Mouse (Mus musculus) CD8-positive naive resting alpha-beta T cell, adult 2 months (primary cell): ENCODE data around the gene Mybpc3.

Source experiments
- DNase-seq, 2 experiments: peaks; one replicate each; pipeline ENCODE4 v3.0.0; 2022; ENCODE audit warnings: low read depth in 2 of 2, low spot score in 2 of 2

The Mybpc3 gene

GRCm38 (mm10) chr2:91119551-91119950 lies 1.6 kb downstream of the Mybpc3 start:
- no peak for DNase-seq

- DNase-seq = no peak
Observed at GRCm38 (mm10) chr2:91120261-91120671, 2.3 kb downstream of the Mybpc3 start.

- no peak for DNase-seq
Observed at GRCm38 (mm10) chr2:91121011-91121410, 3.1 kb downstream of the Mybpc3 start.

DNA sequence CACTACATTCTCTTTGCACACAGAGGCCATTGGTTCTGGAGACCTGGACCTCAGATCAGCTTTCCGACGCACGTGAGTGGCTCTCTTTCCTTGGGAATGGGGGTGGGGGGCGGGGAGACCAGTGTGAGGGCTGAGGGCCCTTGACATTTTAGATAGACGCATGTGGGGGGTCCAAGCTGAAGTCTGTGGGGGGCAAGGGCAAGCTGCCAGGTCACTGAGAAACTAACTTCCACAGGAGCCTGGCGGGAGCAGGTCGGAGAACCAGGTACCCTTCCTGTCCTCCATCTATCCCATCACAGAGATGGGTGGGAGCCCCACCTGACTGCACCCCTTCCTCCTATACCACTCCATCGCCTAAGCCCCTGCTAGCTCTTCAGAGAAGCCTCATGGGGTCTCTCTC lies 3.6 kb downstream of the Mybpc3 start:
- no peak for DNase-seq

DNA sequence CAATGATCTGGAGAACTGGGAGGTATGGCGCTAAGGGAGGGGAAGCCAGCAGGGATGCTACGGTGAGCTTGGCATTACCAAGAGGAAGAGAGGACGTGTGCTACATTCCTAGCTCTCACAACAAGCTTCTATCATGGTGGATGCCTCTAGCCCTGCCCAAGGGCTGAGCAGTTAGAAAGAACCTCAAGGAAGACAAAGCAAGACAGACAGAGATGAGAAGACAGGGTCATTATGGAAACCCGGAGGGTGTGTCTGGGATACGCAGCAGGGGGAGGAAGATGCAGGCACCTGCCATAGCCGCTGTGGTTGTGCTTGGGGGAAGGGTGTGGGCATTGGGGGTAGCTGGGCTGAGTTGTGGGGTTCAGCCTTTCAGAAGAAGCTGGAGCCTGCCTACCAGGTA lies 5.6 kb downstream of the Mybpc3 start:
- DNase-seq = no peak

DNA sequence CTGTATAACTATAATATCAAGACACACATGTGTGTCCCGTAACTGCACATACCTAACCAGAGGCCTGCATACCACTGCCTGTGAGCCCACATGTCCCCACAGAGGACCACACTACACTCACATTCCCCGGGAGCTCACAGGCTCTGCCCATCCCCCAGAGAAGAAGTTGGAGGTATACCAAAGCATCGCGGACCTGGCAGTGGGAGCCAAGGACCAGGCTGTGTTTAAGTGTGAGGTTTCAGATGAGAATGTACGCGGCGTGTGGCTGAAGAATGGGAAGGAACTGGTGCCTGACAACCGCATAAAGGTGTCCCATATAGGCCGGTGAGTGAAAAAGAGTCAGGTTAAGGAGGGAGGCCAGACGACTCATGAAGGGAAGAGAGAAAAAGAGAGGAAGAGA lies 7.2 kb downstream of the Mybpc3 start:
- DNase-seq = no peak

GRCm38 (mm10) chr2:91128761-91129160 lies 10.8 kb downstream of the Mybpc3 start:
- DNase-seq = no peak

- no peak for DNase-seq
Observed at GRCm38 (mm10) chr2:91130126-91130525, 12.2 kb downstream of the Mybpc3 start.

DNA sequence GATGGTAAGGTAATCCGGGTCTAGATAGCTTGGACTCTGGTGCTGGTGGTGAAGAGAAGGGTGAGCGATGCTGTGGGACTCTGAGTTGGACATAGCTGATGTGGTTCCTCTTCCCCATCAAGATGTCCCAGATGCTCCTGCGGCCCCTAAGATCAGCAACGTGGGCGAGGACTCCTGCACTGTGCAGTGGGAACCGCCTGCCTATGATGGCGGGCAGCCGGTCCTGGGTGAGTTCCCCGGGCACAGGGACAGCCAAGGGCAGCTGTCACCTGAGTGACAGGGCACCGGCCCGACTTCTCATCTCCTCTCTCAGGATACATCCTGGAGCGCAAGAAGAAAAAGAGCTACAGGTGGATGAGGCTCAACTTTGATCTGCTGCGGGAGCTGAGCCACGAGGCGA lies 13.3 kb downstream of the Mybpc3 start:
- DNase-seq = no peak

DNA sequence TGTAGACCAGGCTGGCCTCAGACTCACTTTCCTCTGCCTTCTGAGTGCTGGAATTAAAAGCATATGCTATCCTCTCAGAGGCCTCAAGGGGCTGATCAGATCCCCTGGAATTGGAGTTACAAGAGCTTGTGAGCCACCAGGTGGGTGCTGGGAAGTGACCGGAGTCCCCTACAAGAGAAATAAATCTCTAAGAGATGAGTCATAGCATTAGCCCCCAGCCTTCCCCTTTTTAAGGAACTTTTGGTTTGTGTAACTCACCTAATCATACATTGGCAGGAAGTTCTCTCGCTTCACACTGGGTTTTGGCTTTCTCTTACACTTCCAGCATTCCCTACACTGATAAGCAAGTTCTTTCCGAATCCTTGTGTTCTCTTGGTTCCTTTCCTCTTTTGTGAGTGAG lies 14.1 kb downstream of the Mybpc3 start:
- DNase-seq = no peak

- DNase-seq = no peak
Observed at GRCm38 (mm10) chr2:91136513-91137412, 18.8 kb downstream of the Mybpc3 start.

DNA sequence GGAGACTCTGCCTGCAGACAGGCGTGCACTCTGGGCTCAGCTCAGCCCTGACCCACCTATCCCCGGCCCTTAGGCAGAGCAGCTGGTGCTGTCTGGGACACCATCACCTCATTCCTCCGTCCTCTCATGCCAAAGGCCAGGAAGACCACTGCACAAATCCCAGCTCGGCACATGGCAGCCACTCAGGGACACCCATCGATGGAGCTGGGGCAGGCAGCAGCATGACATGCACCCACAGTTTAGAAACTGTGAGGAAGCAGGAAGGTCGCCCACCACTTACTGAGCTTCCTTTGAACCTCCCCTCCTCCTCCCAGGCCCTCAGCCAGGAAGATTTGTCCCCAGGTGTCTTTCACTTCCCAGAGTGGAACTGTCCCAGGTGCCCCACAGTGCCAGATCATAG lies 19.5 kb downstream of the Mybpc3 start:
- no peak for DNase-seq

GRCm38 (mm10) chr2:91139311-91139710 lies 21.4 kb downstream of the Mybpc3 start:
- DNase-seq = no peak

DNA sequence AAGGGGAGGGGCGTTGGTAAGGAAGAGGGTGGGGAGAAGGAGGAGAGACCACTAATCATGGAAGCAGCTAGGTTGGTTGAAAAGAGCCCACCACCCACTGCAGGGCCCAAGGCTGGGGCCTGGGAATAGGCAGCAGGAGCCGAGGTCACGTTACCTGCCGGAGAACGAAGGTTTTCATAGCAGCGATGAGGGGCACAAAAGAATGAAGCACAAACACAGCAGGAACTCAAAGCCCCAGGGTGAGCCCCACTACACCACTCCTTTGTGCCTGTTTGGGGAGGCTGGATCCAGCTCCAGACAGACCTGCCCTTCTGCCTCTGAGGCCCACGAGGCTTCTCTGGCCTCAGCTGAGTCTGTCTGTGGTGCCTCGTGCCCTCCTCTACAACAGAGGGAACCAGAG lies 21.8 kb downstream of the Mybpc3 start:
- no peak for DNase-seq

GRCm38 (mm10) chr2:91142920-91143319 lies 25.0 kb downstream of the Mybpc3 start:
- DNase-seq = no peak

GRCm38 (mm10) chr2:91143401-91143800 lies 25.5 kb downstream of the Mybpc3 start:
- no peak for DNase-seq

DNA sequence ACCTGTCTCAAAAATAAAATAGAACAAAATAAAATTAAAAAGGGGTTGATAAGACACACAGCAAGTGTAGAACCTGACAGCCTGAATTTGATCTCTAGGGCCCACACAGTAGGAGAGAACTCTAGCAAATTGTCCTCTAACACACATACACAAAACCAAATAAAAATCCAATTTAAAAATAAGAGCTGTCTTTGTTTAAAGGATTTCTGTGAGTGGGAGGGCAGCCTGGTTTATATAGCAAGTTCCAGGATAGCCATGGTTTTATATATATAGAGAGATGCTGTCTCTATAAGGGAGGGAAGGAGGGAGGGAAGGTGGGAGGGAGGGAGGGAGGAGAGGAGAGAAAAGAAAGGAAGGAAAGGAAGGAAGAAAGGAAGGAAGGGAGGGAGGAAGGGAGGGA lies 30.2 kb downstream of the Mybpc3 start:
- DNase-seq = no peak

DNA sequence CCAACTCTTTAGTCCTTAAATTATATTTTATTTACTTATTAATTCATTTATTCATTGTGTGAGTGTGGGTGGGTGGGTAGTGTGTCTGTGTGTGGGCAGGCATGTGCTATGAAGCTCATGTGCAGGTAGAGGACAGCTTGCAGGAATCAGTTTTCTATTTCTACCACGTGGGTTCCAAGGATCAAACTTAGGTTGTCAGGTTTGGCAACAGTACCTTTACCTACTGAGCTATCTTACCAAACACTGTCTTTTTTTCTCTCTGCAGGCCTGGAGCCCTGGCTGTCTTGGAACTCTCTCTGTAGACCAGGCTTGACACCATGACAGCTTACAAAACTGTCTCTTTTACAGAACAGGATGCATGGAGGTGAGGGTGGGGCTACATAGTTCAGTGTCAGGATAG lies 33.4 kb downstream of the Mybpc3 start:
- DNase-seq = no peak

DNA sequence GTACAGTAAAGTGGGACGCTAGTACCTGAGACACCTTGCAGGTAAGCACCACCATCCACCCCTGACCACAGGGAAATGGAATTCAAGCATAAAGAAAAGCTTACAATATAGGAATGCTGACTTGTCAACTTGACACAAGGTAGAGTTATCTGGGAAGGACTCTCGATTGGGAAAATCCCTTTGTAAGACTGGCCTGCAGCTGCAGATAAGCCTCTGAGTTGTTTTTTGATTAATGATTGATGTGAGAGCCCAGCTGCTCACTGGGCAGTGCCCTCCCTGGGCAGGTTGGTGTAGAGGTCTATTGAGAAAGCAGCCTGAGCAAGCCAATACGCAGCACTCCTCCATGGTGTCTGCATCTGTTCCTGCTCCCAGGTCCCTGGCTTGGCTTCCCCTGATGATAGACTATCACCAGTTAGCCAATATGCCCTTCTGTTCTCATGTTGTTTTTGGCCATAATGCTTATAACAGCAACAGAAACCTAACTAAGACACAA lies 35.0 kb downstream of the Mybpc3 start:
- no peak for DNase-seq

DNA sequence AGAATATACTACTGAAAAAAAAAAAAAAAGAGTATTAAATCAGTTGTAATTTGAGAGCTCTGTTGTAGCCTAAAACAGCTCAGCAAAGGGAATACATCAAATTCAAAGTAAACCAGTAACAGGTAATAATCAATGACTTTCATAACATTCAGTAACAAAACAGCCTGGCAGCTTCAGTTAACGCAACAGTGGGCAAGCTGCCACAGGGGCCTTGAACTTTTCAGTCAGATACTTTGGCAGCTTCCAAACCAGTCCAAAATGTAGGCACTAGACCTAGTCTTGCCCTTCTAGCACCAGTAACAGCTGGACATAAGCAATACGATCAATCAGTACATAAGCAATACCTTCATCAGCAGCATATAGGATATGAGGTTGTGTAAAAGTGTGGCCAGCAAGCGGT lies 36.1 kb downstream of the Mybpc3 start:
- DNase-seq = no peak

- no peak for DNase-seq
Observed at GRCm38 (mm10) chr2:91157002-91157752, 39.2 kb downstream of the Mybpc3 start.

- no peak for DNase-seq
Observed at GRCm38 (mm10) chr2:91160591-91160990, 42.6 kb downstream of the Mybpc3 start.
